Mouse (Mus musculus): Measurements from ENCODE around the gene Med18. TPM values are rescaled to one million over a fixed set of nuclear protein-coding genes. Genes with fewer than 3 reads are reported as not detected.
"Not testable (repeated sequence)": the region's sequence is repeated elsewhere in the genome, so short reads cannot be mapped to it uniquely, and the experiment has no call there.

Med18 gene
- total RNA-seq, 2 experiments from 2014 or later = 2.5 to 2.8 TPM

DNA sequence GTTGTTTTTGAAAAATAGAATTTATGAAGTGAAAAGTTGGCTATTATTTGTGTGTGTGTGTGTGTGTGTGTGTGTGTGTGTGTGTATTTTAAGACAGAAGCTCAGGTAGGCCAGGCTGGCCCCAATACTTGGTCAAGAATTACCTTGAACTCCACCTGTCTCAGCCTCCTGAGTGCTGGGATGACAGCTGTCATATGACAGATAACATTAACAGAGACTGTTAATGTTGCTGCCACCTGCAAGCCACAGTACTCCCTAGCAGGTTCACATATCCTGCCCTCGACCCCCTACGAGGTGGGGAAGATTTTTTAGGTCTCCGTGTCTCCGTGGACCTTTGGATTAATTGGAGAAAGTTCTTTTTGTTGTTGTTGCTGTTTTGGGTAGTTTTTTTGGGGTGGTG lies 36.2 kb downstream of the Med18 start:
- ATAC-seq (replicated peaks; ENCODE audit: low FRiP score, poor library complexity, severe bottlenecking) = peak; percentile 53

DNA sequence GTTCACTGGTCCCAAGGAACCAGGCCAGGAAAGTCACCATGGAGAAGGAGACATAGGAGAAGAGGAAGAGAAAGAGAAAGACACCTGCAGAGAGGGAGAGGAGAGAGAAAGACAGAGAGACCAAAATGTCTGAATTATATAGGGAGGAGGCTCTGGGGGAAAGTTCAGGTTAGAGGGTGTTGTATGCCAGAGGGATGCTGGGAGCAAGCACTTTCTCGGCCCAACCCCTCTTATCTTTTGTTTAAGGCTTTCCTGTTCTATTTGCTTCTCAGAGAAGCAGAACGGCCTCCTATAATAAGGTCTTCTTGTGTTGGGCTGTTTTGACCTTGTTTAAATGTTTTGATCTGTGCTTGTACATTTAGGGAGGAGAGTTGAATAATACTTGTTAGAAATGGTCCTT lies 37.7 kb downstream of the Med18 start:
- no peak for ATAC-seq (replicated peaks; ENCODE audit: low FRiP score, poor library complexity, severe bottlenecking)

GRCm38 (mm10) chr4:132424765-132425164 lies 39.0 kb downstream of the Med18 start:
- ATAC-seq (replicated peaks; ENCODE audit: low FRiP score, poor library complexity, severe bottlenecking) = no peak

GRCm38 (mm10) chr4:132421923-132422782 lies 41.6 kb downstream of the Med18 start, which contains the start of gene Phactr4:
Phactr4 (minus strand) TSS chr4:132422489.
- peak; percentile 84 for ATAC-seq (replicated peaks; ENCODE audit: low FRiP score, poor library complexity, severe bottlenecking)

DNA sequence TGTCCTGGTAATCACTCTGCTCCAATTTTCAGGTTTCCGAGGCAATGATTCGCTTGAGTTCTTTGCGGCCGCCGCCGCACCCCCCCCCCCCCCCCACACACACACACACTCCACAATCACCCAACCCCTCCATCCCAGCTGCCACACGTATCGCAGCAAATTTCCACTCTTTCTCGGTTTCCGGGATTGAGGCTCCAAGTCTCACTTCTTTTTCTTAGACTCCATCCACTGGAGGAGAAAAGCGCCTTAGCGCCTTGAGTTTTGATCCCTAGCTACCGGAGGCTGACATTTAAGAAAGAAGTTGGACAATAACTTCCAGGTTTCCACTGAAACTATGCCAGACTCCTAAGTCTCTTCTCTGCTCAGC lies 42.2 kb downstream of the Med18 start:
- no peak for ATAC-seq (replicated peaks; ENCODE audit: low FRiP score, poor library complexity, severe bottlenecking)

DNA sequence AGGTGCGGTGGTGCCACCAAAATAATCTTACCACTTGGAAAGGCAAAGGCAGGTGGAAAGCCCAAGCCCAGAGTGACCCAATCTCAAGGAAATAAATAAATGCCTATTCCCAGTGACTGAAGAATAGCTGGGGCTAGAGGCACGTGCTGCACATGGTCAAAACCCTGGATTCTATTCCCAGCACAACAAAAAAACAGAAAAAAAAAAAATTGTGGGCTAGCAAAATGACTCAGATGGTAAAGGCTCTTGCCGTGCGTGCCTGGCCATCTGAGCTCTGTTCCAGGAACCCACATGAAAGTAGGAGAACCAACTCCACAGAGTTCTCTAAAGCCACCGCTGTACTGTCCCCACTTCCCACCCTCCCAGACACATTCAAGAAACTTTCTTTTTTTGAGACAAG lies 43.2 kb downstream of the Med18 start:
- ATAC-seq (replicated peaks; ENCODE audit: low FRiP score, poor library complexity, severe bottlenecking) = no peak

- no peak for ATAC-seq (replicated peaks; ENCODE audit: low FRiP score, poor library complexity, severe bottlenecking)
These were observed 47.8 kb downstream of the Med18 start for GRCm38 (mm10) chr4:132415966-132416365.

GRCm38 (mm10) chr4:132413257-132413656 lies 50.5 kb downstream of the Med18 start:
- ATAC-seq (replicated peaks; ENCODE audit: low FRiP score, poor library complexity, severe bottlenecking) = not testable (repeated sequence)

- ATAC-seq (replicated peaks; ENCODE audit: low FRiP score, poor library complexity, severe bottlenecking) = peak; percentile 85
These were observed 52.2 kb downstream of the Med18 start for GRCm38 (mm10) chr4:132411322-132412094.

GRCm38 (mm10) chr4:132409587-132410229 lies 54.0 kb downstream of the Med18 start:
- no peak for ATAC-seq (replicated peaks; ENCODE audit: low FRiP score, poor library complexity, severe bottlenecking)

Other genes starting within 250 kb of the Med18 start
- gene Gmeb1, start 202.3 kb downstream of the Med18 start, total RNA-seq (2015; ENCODE audit: low replicate concordance) = 7.5 and 12.5 TPM in 2 replicates
- 10.3 and 12.5 TPM in 2 replicates for gene Gmeb1, start 202.3 kb downstream of the Med18 start, total RNA-seq (2017; ENCODE audit: low replicate concordance)
- 10.2 and 13.0 TPM in 2 replicates for gene Taf12, start 189.5 kb downstream of the Med18 start, total RNA-seq (2015; ENCODE audit: low replicate concordance)
- 8.9 and 18.8 TPM in 2 replicates for gene Taf12, start 189.5 kb downstream of the Med18 start, total RNA-seq (2017; ENCODE audit: low replicate concordance)
- gene Rab42, start 160.5 kb downstream of the Med18 start, total RNA-seq (2015; ENCODE audit: low replicate concordance) = not detected in 2 replicates
- gene Rab42, start 160.5 kb downstream of the Med18 start, total RNA-seq (2017; ENCODE audit: low replicate concordance) = not detected in 2 replicates
- 11.9 and 12.5 TPM in 2 replicates for gene Trnau1ap, start 134.4 kb downstream of the Med18 start, total RNA-seq (2015; ENCODE audit: low replicate concordance)
- gene Trnau1ap, start 134.4 kb downstream of the Med18 start, total RNA-seq (2017; ENCODE audit: low replicate concordance) = 12.4 and 13.2 TPM in 2 replicates
- 5.6 and 16.1 TPM in 2 replicates for gene Rcc1, start 110.3 kb downstream of the Med18 start, total RNA-seq (2015; ENCODE audit: low replicate concordance)
- 12.4 and 17.8 TPM in 2 replicates for gene Rcc1, start 110.3 kb downstream of the Med18 start, total RNA-seq (2017; ENCODE audit: low replicate concordance)
- 8.8 and 16.9 TPM in 2 replicates for gene Phactr4, start 41.4 kb downstream of the Med18 start, total RNA-seq (2015; ENCODE audit: low replicate concordance)
- gene Phactr4, start 41.4 kb downstream of the Med18 start, total RNA-seq (2017; ENCODE audit: low replicate concordance) = 14.1 and 28.0 TPM in 2 replicates
- 3.7 and 4.6 TPM in 2 replicates for gene Sesn2, start 46.6 kb upstream of the Med18 start, total RNA-seq (2015; ENCODE audit: low replicate concordance)
- 5.8 and 6.6 TPM in 2 replicates for gene Sesn2, start 46.6 kb upstream of the Med18 start, total RNA-seq (2017; ENCODE audit: low replicate concordance)
- gene Atpif1, start 69.7 kb upstream of the Med18 start, total RNA-seq (2015; ENCODE audit: low replicate concordance) = 715 and 778 TPM in 2 replicates
- gene Atpif1, start 69.7 kb upstream of the Med18 start, total RNA-seq (2017; ENCODE audit: low replicate concordance) = 2,175 and 2,816 TPM in 2 replicates
- gene Dnajc8, start 71.6 kb upstream of the Med18 start, total RNA-seq (2015; ENCODE audit: low replicate concordance) = 75.0 and 117 TPM in 2 replicates
- gene Dnajc8, start 71.6 kb upstream of the Med18 start, total RNA-seq (2017; ENCODE audit: low replicate concordance) = 262 and 314 TPM in 2 replicates
- 3.1 and 9.0 TPM in 2 replicates for gene Ptafr, start 100.1 kb upstream of the Med18 start, total RNA-seq (2015; ENCODE audit: low replicate concordance)
- gene Ptafr, start 100.1 kb upstream of the Med18 start, total RNA-seq (2017; ENCODE audit: low replicate concordance) = 6.6 and 7.7 TPM in 2 replicates
- 25.6 and 33.9 TPM in 2 replicates for gene Eya3, start 175.1 kb upstream of the Med18 start, total RNA-seq (2015; ENCODE audit: low replicate concordance)
- 15.1 and 34.6 TPM in 2 replicates for gene Eya3, start 175.1 kb upstream of the Med18 start, total RNA-seq (2017; ENCODE audit: low replicate concordance)